Mouse (Mus musculus): ENCODE measurements around the gene Vgll2.

Gene Vgll2

DNA sequence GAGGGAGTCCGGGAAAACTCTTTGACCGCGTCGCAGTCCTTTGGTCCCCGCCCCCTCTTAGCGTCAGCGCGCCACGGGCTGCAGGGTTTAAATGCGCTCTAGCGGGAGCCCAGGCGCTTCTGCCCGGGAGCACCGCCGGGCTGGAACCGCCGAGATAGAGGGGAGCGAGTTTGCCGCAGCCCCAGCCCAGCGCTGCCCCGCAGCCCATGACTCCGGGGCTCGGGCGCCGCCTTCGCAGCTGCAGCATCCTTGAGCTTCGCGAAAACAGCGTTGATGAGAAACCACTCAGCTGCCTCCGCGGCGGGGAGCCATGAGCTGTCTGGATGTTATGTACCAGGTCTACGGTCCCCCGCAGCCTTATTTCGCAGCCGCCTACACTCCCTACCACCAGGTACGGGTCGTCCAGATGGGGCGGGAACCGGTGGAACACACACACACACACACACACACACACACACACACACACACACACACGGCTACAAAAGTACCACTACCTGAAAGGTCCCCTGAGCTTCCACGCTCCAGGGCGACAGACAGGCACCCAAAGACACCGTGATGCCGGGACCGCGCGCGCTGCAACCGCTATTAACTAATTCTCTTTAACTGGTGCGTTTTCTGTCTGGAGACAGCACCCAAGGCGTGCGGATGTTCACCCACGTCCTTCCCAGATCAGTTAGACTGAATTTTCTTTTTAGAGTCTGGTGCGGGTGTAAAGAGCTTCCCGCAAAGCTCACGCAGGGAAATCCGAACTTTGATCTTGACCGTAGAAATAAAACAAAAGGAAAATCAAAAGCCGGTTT lies at the start of gene Vgll2:
TSS of gene Vgll2 (plus strand) at position 90 of the 800 bp plus-strand sequence.
- no peak for TF ChIP-seq GATA4 (IDR thresholded peaks at IDR 0.05; ENCODE audit: insufficient replicate concordance, low read length)

DNA sequence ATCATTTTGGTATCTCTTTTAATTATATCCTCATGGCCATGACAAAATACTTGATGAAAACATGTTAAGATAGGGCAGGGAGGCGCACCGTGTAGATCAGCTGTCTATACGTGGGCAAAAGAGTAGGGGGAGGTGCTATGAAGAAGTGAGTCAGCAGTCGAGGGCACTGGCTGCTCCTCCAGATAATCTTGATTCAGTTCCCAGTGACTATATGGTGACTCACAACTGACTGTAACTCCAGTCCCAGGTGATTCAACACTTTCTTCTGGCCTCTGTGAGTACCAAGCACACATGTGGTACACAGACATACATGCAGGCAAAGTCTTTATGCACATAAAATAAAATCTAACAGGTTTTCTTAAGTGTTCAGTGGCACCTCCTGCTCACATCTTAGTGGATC lies 47.2 kb upstream of the Vgll2 start:
- no peak for TF ChIP-seq GATA4 (IDR thresholded peaks at IDR 0.05; ENCODE audit: insufficient replicate concordance, low read length)

DNA sequence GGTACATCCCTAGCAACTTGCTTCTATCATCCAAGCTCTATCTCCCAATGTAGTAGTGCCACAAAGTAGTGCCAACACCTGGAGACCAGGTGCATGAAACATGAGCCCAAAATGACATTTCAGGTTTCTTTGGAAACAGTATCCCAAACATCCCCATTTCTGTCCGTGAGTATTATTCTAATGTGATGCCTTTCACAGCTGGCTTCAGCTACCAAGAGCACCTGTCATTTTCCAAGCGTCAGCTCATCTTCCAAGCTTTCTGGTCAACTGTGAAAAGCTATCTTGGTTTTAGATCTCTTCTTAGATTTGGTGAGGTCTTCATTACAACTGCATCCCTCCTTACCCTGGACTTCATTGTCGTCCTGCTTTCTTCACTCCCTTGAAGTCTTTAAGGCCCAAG lies 46.7 kb upstream of the Vgll2 start:
- no peak for TF ChIP-seq GATA4 (IDR thresholded peaks at IDR 0.05; ENCODE audit: insufficient replicate concordance, low read length)

DNA sequence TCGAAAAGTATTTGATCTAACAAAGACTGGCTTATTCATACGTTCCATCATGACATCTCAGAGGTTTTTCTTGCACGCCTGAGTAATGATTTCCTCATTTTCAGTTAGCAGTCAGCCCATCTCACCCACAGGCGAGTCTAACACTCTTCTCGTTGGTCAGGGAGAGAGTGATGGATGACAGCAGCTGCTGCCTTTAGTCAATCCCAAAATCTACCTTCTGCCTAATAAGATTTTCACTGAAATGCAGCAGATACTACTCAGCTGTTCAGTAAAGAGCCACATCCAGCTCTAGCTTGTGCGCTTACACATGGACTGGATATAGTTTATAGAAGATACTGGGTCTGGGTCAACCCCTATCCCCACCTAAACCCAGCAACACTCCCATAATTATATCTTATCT lies 40.7 kb upstream of the Vgll2 start:
- TF ChIP-seq GATA4 (IDR thresholded peaks at IDR 0.05; ENCODE audit: insufficient replicate concordance, low read length), result no peak

DNA sequence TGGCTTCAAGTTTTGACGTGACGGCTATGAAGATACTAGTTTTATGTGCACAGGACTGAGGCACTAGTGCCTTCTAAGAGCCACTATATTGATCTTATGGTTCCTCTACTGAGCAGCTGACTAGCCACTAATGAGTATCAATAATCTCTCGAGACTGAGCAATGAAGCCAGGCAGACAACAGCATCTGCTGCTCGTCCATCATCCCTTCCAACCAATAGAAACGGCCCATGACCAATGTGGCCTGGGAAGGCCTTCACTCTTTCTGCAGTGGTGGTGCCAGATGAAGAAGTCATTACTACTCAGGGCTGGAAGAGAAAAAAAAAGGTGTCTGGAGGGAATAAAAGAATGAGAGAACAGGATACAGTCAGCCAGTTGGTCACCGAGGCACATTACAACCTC lies 39.9 kb upstream of the Vgll2 start:
- TF ChIP-seq GATA4 (IDR thresholded peaks at IDR 0.05; ENCODE audit: insufficient replicate concordance, low read length), result no peak

DNA sequence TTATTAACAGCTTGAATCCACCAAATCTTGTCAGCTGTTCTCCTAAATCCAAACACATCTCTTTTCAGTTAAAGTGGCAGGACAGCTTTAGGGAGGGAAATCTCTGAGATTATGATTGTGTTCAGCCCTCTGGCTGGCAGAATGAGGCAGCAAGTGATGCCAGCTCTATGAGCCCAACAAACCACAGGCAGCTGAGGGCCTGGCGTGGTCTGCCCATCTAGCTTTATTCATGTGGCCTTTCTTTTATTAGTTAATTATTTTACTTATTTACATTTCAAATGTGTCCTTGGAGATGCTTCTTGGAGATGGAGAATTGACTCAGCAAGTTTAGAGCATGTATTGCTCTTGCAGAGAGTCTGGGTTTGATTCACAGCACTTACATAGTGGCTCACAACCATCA lies 3.8 kb upstream of the Vgll2 start:
- no peak for TF ChIP-seq GATA4 (IDR thresholded peaks at IDR 0.05; ENCODE audit: insufficient replicate concordance, low read length)

DNA sequence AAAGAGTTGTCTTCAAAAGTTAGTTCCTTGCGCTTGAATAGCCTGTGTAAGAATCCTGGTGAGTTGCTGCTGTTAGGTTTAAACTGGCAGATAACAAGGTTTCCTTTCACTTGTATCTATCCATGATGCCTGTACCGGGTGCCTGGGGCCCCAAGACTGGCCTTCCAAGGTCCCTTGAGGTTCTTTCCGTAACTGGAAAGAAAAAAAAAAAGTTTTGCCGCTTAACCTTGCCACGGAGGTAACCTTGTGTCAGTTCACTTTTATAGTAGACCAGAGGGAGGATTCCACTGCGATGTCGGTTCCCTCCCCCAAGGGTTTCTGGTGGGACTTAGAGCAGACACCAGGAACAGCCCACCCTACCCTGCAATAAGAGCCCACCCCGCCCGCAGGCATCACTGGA lies 1.1 kb upstream of the Vgll2 start:
- no peak for TF ChIP-seq GATA4 (IDR thresholded peaks at IDR 0.05; ENCODE audit: insufficient replicate concordance, low read length)

DNA sequence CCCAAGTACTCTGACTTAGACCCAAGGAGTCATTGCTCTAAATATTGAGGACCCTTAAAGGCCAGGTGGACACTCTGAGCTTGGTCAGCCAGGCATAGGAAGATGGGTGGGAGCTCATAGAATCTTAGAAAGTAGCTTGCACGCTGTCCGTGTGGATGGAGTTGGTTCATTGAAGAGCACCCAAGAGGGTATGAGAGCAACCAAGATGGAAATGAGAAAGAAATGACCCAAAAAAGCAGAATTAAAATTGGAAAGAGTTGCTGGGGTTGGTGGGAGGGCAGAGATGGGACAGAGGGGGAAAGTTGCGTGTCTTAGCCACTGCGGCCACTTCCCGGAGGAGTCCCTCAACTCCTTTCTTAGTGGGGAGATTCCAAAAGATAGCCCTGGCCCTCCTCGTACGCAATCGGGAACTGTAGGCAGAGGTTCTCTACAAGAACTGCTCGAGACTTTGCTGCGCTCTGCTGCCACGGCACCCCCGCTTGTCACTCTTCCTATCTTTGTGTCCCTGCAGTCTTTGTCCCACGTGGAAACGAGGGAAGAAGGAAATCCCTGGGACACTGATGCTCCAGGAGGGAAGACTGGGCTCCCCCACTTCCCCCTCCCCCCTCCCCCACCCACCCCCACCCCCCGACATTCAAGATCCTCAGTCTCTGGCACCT lies 437 bp upstream of the Vgll2 start:
- TF ChIP-seq GATA4 (IDR thresholded peaks at IDR 0.05; ENCODE audit: insufficient replicate concordance, low read length), result no peak

DNA sequence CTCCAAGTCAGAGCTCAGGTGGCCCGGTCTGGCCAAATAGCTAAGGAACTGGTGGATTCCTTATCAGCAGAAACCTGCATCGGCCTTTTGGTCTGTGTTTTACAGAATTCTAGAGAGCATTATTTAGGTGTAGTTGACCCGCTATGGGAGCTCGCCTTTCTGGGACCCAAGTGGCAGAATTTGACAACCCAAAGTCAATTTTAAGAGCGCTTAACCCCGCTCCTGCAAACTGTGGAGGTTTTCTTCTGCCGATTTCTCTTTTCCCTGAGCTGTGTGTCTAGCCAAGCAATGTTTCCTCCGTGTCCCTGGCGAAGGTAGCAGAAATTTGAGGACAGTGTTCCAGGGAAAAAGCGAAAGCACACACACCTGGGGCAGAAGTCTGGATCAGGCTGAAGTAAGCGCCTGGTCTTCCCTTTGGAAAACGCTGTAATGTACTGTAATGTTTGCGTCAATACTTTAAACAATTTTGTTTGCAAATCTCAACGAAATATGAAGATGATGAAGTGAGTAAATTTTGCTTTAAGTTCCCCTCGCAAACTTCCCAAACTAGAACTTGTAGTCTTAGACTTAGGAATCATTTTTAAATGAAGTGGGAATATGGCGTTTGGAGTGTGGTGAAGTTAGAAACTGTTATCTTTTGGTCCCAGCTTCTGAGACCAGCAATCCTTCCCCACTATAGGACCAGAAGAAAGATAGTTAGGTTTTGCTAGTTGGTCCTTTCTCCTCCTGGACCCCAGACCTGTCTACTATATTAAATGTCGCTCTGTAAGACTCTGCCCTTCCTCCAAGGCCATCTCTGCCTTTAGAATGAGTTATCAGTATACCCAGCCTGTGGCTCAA lies 1.1 kb downstream of the Vgll2 start:
- TF ChIP-seq GATA4 (IDR thresholded peaks at IDR 0.05; ENCODE audit: insufficient replicate concordance, low read length), result no peak

DNA sequence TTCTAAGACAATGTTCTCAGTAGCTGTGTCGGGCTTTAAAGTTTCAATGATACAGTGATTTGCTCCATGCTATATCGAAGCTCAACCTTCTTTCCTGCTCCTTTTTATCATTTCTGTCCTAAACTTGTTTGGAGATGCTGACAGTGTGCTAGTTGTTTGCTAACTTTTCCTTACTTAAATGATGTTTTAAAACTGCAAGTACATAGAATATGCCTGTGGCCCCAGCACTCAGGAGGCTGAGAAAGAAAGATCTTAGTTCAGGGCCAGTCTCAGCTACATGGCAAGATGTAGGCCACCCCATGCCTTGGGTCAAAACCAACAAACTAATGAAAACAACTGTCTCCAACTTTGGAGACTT lies 1.7 kb downstream of the Vgll2 start:
- no peak for TF ChIP-seq GATA4 (IDR thresholded peaks at IDR 0.05; ENCODE audit: insufficient replicate concordance, low read length)

DNA sequence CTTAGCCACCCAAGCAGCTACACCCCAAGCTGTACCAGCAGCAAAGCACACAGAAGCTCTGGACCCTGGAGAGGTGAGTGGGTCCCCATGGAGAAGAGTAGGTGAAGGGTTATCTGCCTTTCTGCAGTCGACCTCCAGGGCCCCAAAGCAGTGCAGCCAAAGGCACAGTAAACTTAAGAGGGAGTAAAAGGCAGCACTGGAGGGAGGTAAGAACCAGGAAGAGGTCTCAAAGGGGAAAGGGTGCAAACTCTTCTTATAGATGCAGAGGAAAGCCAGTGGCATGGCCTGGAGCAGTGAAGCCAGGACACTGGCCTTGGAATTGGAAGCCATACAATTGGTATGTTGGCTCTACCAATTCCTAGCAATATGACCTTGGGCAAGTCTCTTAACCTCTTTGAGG lies 3.0 kb downstream of the Vgll2 start:
- TF ChIP-seq GATA4 (IDR thresholded peaks at IDR 0.05; ENCODE audit: insufficient replicate concordance, low read length), result no peak

DNA sequence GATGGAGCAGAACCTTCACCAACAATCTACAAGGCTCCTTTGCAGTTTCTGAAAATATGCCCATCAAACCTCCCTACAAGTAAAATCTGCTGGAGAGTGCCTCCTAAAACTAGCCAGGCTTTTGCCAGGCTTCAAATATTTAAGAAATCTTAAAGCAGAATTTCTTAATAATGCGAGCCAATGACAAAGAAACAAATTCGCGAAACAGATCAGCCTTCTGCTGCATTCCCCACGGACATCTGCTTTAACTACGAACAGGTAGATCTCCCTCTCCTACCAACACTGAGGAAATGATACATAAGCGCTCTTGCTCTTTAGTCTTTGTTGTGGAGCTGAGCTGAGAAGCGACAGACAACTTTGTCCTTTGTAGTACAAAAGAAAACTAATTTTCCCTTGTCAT lies 3.5 kb downstream of the Vgll2 start:
- no peak for TF ChIP-seq GATA4 (IDR thresholded peaks at IDR 0.05; ENCODE audit: insufficient replicate concordance, low read length)

DNA sequence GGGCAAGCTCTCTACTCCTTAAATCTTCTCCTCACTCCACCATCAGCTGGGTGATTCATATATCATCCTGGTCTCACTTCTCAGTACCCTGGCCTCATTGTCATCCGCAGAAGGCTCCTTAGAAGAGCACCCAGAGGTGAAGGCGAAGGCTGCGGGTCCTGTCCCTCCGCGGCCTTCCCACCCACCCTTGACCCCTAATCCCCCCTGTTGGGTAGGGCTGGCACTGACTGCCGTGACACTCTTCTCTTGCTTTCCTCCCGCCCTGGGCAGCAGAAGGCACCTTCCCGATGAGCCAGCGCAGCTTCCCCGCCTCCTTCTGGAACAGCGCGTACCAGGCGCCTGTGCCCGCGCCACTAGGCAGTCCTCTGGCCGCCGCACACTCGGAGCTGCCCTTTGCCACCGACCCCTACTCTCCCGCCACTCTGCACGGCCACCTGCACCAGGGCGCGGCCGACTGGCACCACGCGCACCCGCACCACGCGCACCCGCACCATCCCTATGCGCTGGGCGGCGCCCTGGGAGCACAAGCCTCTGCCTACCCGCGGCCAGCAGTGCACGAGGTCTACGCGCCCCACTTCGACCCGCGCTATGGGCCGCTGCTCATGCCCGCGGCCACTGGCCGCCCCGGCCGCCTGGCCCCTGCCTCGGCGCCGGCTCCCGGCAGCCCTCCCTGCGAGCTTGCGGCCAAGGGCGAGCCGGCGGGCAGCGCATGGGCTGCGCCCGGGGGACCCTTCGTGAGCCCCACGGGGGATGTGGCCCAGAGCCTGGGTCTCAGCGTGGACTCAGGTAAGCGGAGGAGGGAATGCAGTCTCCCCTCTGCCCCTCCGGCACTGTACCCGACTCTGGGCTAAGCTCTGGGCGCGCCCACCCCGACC lies 5.1 kb downstream of the Vgll2 start:
- TF ChIP-seq GATA4 (IDR thresholded peaks at IDR 0.05; ENCODE audit: insufficient replicate concordance, low read length), result no peak

DNA sequence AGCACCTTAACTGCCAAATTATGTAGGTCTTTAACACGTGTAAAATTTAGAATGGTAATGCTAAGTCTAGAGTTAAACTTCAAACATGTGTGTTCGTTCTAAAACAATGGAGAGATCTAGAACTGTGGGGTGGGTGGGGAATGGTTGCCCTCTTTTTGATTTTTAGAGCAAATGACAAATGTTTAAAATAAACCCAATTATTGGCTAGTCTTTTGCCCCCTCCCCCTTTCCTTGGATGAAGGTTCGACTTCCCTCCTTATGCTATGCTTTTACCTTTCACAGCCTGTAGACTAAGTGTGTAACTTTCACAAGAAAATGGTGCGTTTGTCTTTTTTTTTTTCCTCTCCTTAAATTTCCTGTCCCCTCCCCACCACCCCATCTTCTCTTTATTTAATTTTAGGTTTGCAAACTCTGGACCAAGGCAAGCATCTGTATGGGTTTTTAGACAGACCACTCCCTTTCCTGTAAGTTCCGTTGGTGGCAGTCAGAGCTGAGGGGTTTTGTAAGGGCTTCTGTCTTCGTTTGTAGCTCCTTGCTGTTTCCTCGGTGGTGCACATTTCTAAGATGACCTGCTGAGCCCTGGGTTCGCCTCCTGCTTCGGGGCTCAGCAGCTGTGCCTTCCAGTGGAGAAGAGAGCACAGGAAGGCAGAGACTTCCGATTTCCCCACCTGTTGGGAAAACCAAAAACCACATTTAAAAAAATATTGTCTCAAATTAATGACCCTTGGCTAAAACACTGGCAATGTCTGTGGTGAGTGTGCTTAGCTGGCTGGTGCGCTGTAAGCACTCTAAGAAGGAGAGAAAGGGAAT lies 6.5 kb downstream of the Vgll2 start:
- TF ChIP-seq GATA4 (IDR thresholded peaks at IDR 0.05; ENCODE audit: insufficient replicate concordance, low read length), result no peak

All from liver, adult (tissue).